In the genomic region with DNA sequence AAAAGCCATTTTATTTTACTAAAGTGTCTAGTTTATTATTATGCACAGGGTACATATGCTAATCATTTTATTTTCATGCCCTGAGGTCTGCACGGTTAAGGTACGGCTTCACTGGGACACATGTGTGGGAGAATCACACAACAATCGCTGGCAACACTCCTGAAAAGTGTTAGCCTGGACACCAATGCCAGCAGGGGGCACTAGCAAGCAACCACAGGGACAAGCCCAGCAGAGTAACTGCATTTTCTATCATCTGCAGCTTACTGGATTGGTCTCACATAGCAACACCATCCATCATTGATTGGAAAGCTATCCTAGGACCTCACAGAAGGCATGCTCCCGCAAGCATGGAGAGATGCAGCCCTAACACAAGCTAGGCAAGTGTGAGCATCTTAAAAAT, we compare ENCODE assay signal across 8 mouse cellular contexts. TPM values are rescaled to one million over a fixed set of nuclear protein-coding genes. Genes with fewer than 3 reads are reported as not detected.
DNase-seq lines count a peak whose midpoint lies in the region; ATAC-seq and TF ChIP-seq lines count a peak whose summit lies in the region.

No protein-coding gene starts in this region.

- TF ChIP-seq POLR2A in olfactory bulb, adult 2 months (IDR thresholded peaks at IDR 0.05; ENCODE audit: insufficient read depth, low read depth, low read length), result no peak

- peak; percentile 11 for DNase-seq in kidney, adult 11 months
- DNase-seq in brain, adult 2 months (ENCODE audit: low read depth, low spot score), result peak; percentile 87
- DNase-seq in kidney, postnatal 10 days, result peak; percentile 79
- peak; percentile 57 for DNase-seq in liver, embryonic 11.5 days (ENCODE audit: low spot score)
- DNase-seq in thymus, postnatal 36 days, result peak; percentile 18 to 33

- TF ChIP-seq CTCF in olfactory bulb, adult 2 months (IDR thresholded peaks at IDR 0.05; ENCODE audit: insufficient read depth, low read depth, low read length), result peak; percentile 47; the same call in 1 of the 2 replicates

- no peak overlapping the region for H3K4me3 ChIP-seq in kidney, embryonic 15.5 days (replicated peaks)
- no peak overlapping the region for H3K4me3 ChIP-seq in forebrain, embryonic 15.5 days
- H3K4me3 ChIP-seq in liver, embryonic 11.5 days (ENCODE audit: low read depth, low read length), result no peak overlapping the region
- H3K4me3 ChIP-seq in olfactory bulb, adult 2 months (ENCODE audit: insufficient read depth, low read depth, low read length), result no peak overlapping the region

- H3K27me3 ChIP-seq in kidney, embryonic 15.5 days, result peaks cover 12% of the 10 kb centered on the region; the same call in 1 of the 2 replicates
- no peaks in the 10 kb centered on the region; the same call in 1 of the 2 replicates for H3K27me3 ChIP-seq in forebrain, embryonic 15.5 days
- no peaks in the 10 kb centered on the region for H3K27me3 ChIP-seq in liver, embryonic 11.5 days (replicated peaks; ENCODE audit: control insufficient read depth, insufficient read depth, low read length)

- H3K27ac ChIP-seq in kidney, embryonic 15.5 days, result no peak overlapping the region
- no peak overlapping the region for H3K27ac ChIP-seq in forebrain, embryonic 15.5 days (replicated peaks)
- H3K27ac ChIP-seq in liver, embryonic 11.5 days (ENCODE audit: low read depth, low read length), result no peak overlapping the region
- H3K27ac ChIP-seq in olfactory bulb, adult 2 months (ENCODE audit: insufficient read depth, low read depth, low read length), result no peak overlapping the region

- H3K9ac ChIP-seq in kidney, embryonic 15.5 days, result no peak overlapping the region
- H3K9ac ChIP-seq in forebrain, embryonic 15.5 days (replicated peaks), result no peak overlapping the region
- no peak overlapping the region for H3K9ac ChIP-seq in liver, embryonic 11.5 days (ENCODE audit: low read depth, low read length)

- no peaks in the 10 kb centered on the region for H3K4me1 ChIP-seq in kidney, embryonic 15.5 days
- H3K4me1 ChIP-seq in forebrain, embryonic 15.5 days, result peaks cover 2% of the 10 kb centered on the region
- no peaks in the 10 kb centered on the region for H3K4me1 ChIP-seq in liver, embryonic 11.5 days (replicated peaks; ENCODE audit: control insufficient read depth, insufficient read depth, low read length)
- no peaks in the 10 kb centered on the region for H3K4me1 ChIP-seq in olfactory bulb, adult 2 months (ENCODE audit: control insufficient read depth, insufficient read depth, low read length)

- H3K9me3 ChIP-seq in kidney, embryonic 15.5 days (replicated peaks), result no peaks in the 10 kb centered on the region
- 0 out of 2 replicates have a peak, but pooled peaks cover 5% of the 10 kb centered on the region for H3K9me3 ChIP-seq in forebrain, embryonic 15.5 days
- H3K9me3 ChIP-seq in liver, embryonic 11.5 days (ENCODE audit: control insufficient read depth, low read length), result no peaks in the 10 kb centered on the region

- no peak for ATAC-seq in kidney, embryonic 15.5 days (replicated peaks; ENCODE audit: low FRiP score)
- ATAC-seq in forebrain, embryonic 15.5 days (replicated peaks), result peak; percentile 71; the same call in 1 of the 2 replicates
- ATAC-seq in liver, embryonic 11.5 days (replicated peaks; ENCODE audit: low FRiP score), result no peak

- H3K36me3 ChIP-seq in kidney, embryonic 15.5 days, result no peaks in the 10 kb centered on the region
- H3K36me3 ChIP-seq in forebrain, embryonic 15.5 days, result no peaks in the 10 kb centered on the region
- H3K36me3 ChIP-seq in liver, embryonic 11.5 days (ENCODE audit: control insufficient read depth, insufficient read depth, low read length), result no peaks in the 10 kb centered on the region

- no peak overlapping the region for H3K4me2 ChIP-seq in kidney, embryonic 15.5 days
- no peak overlapping the region for H3K4me2 ChIP-seq in forebrain, embryonic 15.5 days (replicated peaks)
- H3K4me2 ChIP-seq in liver, embryonic 11.5 days, result no peak overlapping the region

- 34% methylated on average over 4 of the region's 4 CpGs for WGBS in kidney, embryonic 15.5 days
- WGBS in forebrain, embryonic 15.5 days, result 24% methylated on average over 4 of the region's 4 CpGs
- WGBS in liver, embryonic 11.5 days, result 37% methylated on average over 4 of the region's 4 CpGs
- WGBS in olfactory bulb, adult 2 months, result 12% methylated on average over 4 of the region's 4 CpGs

RNA-seq across cellular contexts. Expression of gene Pum3, which starts 20.8 kb away (rescaled TPM):
- 89.0 and 97.7 TPM in 2 replicates for polyA plus RNA-seq in kidney, embryonic 15.5 days (2015; fragmentation: Nextera tagmentation; extraction: Ambion mirVana)
- 65.7 and 76.5 TPM in 2 replicates for polyA plus RNA-seq in forebrain, embryonic 15.5 days (2015; fragmentation: Nextera tagmentation; extraction: Ambion mirVana)
- polyA plus RNA-seq in liver, embryonic 11.5 days (2014; fragmentation: Nextera tagmentation; extraction: Ambion mirVana), result 118 TPM in 2 replicates
- not detected in 2 replicates for polyA plus RNA-seq in olfactory bulb, adult 2 months (2012; ENCODE audit: insufficient read depth, insufficient read length, low replicate concordance, missing spikeins)

Comparison
In these comparisons a context has a peak if more than half of its experiments do, and no peak if none do; other contexts are left out.
1. DNase-seq: peak in every context shown above with its lines; median percentile 87 in brain, adult 2 months; 79 in kidney, postnatal 10 days; 57 in liver, embryonic 11.5 days; 26 in thymus, postnatal 36 days; 11 in kidney, adult 11 months.